Mouse (Mus musculus) kidney, embryonic 16.5 days (tissue): ENCODE data around the gene Saxo1. TPM values are rescaled to one million over a fixed set of nuclear protein-coding genes. Genes with fewer than 3 reads are reported as not detected.

ENCODE experiments used
- ATAC-seq: fragments of 200-750 bp; cut with Nextera tagmentation; 2 replicates; pipeline ENCODE4 v1.8.0; 2017; ENCODE audit warnings: moderate TSS enrichment; ENCODE audit not compliant: low FRiP score, low TSS enrichment
- H3K27ac ChIP-seq: fragments of 300-500 bp; sonication (generic); 2 replicates; pipeline ENCODE4 v1.5.1; 2014; ENCODE audit warnings: low read length
- H3K27me3 ChIP-seq: fragments of 300-500 bp; sonication (generic); 2 replicates; pipeline ENCODE4 v1.6.1; 2014; ENCODE audit warnings: low read length, control low read depth, mixed read lengths; ENCODE audit not compliant: insufficient read depth
- H3K36me3 ChIP-seq: fragments of 300-500 bp; sonication (generic); 2 replicates; pipeline ENCODE4 v1.6.1; 2014; ENCODE audit warnings: low read length, control low read depth, mixed read lengths; ENCODE audit not compliant: insufficient read depth
- H3K4me1 ChIP-seq: fragments of 300-500 bp; sonication (generic); 2 replicates; pipeline ENCODE4 v1.6.1; 2014; ENCODE audit warnings: low read length, control low read depth, mixed read lengths; ENCODE audit not compliant: insufficient read depth
- H3K4me2 ChIP-seq: fragments of 300-500 bp; sonication (generic); replicated peaks from 2 replicates; pipeline ENCODE4 v1.6.1; 2014; ENCODE audit warnings: low read depth, low read length
- H3K4me3 ChIP-seq: fragments of 300-500 bp; sonication (generic); 2 replicates; pipeline ENCODE4 v1.5.1; 2014; ENCODE audit warnings: mild to moderate bottlenecking, low read length
- H3K9ac ChIP-seq: fragments of 300-500 bp; sonication (generic); replicated peaks from 2 replicates; pipeline ENCODE4 v1.6.1; 2014; ENCODE audit warnings: low read length
- H3K9me3 ChIP-seq: fragments of 300-500 bp; sonication (generic); 2 replicates; pipeline ENCODE4 v1.6.1; 2016; ENCODE audit warnings: low read length, control low read depth
- WGBS: fragments of 180-500 bp; shearing (Covaris S2); extraction: QIAGEN DNeasy Blood & Tissue Kit; methylation state at CpG from one replicate; pipeline ENCODE4 v1.1.7; 2014; 5-methylcytosine and 5-hydroxymethylcytosine counted together
- polyA plus RNA-seq: library from polyadenylated mRNA; unstranded; fragments of >200 nt; fragmentation: Nextera tagmentation; extraction: Ambion mirVana; gene quantifications from 2 replicates; pipeline ENCODE4 v1.2.1, GENCODE M21; 2015

The Saxo1 gene
- polyA plus RNA-seq, 1 experiment from 2014 or later: 0.09 TPM

- Histone ChIP-seq H3K9ac (no peak overlapping the region), H3K4me1 (peaks cover 24% of the 10 kb centered on the region), H3K27ac (peak overlapping the region; percentile 32; the same call in 1 of the 2 replicates), H3K4me2 (no peak overlapping the region), H3K9me3 (no peaks in the 10 kb centered on the region), H3K27me3 (no peaks in the 10 kb centered on the region), H3K36me3 (no peaks in the 10 kb centered on the region), H3K4me3 (no peak overlapping the region)
- WGBS: 59% methylated on average over 9 of the region's 9 CpGs
- no peak for ATAC-seq
Observed at GRCm38 (mm10) chr4:86408421-86408820, 149.7 kb downstream of the Saxo1 start.

DNA sequence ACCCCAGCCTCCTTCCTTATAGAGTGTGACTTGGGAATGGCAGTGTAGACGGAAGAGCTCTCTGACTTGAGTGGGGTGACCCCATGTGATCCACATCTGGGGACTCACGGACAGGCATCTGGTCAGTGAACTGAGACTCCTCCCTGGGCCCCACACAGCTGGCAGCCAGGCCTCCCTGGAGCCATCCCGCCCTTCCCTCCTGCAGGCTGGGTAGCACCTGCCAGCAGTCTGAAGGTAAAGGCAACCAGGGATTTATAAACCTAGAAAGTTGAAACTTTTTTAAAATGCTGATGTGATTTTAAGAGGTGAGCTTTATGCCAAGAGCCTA is 151.0 kb downstream of the Saxo1 start:
- WGBS: 37% methylated on average over 3 of the region's 3 CpGs
- Histone ChIP-seq H3K27me3 (no peaks in the 10 kb centered on the region), H3K9me3 (no peaks in the 10 kb centered on the region), H3K36me3 (no peaks in the 10 kb centered on the region), H3K27ac (peak overlapping the region; percentile 68), H3K4me3 (no peak overlapping the region), H3K4me2 (no peak overlapping the region), H3K4me1 (peaks cover 24% of the 10 kb centered on the region), H3K9ac (no peak overlapping the region)
- ATAC-seq: peak; percentile 28; the same call in 1 of the 2 replicates

DNA sequence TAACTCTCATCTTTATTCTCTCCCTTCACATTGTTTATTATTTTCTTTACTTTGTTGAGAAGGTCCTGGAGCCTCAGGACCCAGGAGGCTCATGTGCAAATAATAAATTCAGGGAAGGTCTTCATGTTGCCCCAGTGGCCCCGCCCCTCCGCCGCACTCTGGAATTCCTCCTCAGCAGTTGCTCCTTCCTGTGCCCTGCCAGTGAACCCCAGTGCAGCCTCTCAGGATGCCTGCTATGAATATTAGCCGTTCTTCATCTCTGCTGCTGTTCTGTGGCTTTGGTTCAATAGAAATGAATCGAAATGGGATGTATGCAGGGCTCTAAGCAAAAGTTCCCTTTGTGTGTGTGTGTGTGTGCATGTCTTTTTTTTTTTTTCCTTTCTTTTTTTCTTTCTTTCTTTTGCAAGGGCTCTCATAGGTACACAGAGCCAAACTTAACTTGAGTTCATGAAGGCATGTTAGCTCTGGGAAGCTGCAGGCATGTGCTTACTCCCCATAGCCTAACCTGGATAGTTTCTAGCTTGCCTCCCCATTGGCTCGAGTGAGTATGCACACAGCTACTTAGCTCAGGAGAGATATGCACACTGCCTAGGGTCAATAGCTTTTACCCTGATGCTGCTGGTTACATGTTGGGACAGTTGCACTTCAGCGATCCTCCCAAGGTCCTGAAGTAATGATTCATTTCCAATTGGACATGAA is 151.5 kb downstream of the Saxo1 start:
- 0 out of 2 replicates have a peak overlapping the region, but pooled peaks have one; percentile 10 for H3K4me2 ChIP-seq
- H3K27ac ChIP-seq: peak overlapping the region; percentile 68
- H3K4me3 ChIP-seq: no peak overlapping the region
- peak; percentile 77 for ATAC-seq
- H3K9me3 ChIP-seq: no peaks in the 10 kb centered on the region
- WGBS: 27% methylated on average over 7 of the region's 7 CpGs
- no peak overlapping the region for H3K9ac ChIP-seq
- H3K27me3 ChIP-seq: no peaks in the 10 kb centered on the region
- H3K4me1 ChIP-seq: peaks cover 24% of the 10 kb centered on the region
- no peaks in the 10 kb centered on the region for H3K36me3 ChIP-seq

- 55% methylated on average over 3 of the region's 3 CpGs for WGBS
- Histone ChIP-seq H3K9me3 (no peaks in the 10 kb centered on the region), H3K27me3 (no peaks in the 10 kb centered on the region), H3K4me3 (no peak overlapping the region), H3K36me3 (no peaks in the 10 kb centered on the region), H3K4me2 (no peak overlapping the region), H3K4me1 (peaks cover 13% of the 10 kb centered on the region), H3K27ac (no peak overlapping the region), H3K9ac (no peak overlapping the region)
- no peak for ATAC-seq
Observed at GRCm38 (mm10) chr4:86401116-86401515, 157.0 kb downstream of the Saxo1 start.

DNA sequence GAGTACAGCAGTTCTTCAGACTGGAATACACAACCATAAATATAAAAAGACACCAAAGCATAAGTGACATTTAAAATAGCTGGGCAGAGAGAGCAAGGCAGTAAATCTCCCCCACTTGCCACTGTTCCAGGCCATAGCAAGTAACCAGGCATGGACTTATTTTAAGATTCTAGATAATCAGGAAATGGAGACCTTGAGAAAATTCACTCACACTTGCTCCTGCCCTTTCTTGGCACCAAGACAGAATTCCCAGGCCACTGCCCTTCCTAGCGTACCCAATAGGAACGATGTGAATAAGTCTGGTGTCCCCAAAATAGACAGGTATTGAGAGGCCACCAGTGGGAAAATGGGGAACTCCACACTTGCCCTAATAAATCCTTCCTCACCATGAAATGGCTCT is 160.7 kb downstream of the Saxo1 start:
- Histone ChIP-seq H3K4me2 (no peak overlapping the region), H3K4me1 (peaks cover 10% of the 10 kb centered on the region), H3K9me3 (no peaks in the 10 kb centered on the region), H3K27me3 (no peaks in the 10 kb centered on the region), H3K36me3 (no peaks in the 10 kb centered on the region), H3K27ac (peak overlapping the region; percentile 74; the same call in 1 of the 2 replicates), H3K4me3 (no peak overlapping the region), H3K9ac (no peak overlapping the region)
- 42% methylated on average over 2 of the region's 2 CpGs for WGBS
- ATAC-seq: peak; percentile 49; the same call in 1 of the 2 replicates

DNA sequence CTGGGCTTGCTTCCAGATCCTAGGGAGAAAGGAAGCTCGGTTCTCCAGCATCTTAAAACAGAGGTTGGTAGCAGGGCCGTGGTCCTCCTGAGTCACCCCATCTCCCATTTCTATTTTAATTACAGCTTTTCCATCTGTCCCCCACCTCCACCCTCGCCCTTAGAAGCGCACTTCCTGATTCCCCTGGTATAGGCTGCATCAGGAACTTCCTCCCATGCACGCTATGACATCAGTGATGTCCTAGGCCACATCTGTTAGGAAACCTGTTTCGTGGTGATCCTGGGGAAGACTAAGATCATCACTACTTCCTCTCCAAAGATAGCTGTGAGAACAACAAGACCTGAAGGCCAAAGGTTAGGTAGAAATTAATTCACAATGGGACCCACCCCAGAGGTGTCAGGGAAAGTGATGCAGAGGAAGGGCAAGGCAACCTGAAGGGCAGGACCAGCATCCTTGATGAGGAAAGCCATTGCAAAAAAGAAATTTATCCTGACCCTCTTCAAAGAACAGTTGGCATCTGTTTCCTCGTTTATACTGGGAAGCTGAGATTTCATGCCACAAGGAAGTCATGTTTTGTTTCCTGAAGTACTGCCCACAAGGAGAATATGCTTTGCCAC is 161.3 kb downstream of the Saxo1 start:
- Histone ChIP-seq H3K4me3 (no peak overlapping the region), H3K36me3 (no peaks in the 10 kb centered on the region), H3K9me3 (no peaks in the 10 kb centered on the region), H3K4me1 (peaks cover 10% of the 10 kb centered on the region), H3K27me3 (no peaks in the 10 kb centered on the region), H3K4me2 (no peak overlapping the region), H3K27ac (peak overlapping the region; percentile 72; the same call in 1 of the 2 replicates), H3K9ac (no peak overlapping the region)
- ATAC-seq: peak; percentile 76; the same call in 1 of the 2 replicates
- 74% methylated on average over 7 of the region's 7 CpGs for WGBS

DNA sequence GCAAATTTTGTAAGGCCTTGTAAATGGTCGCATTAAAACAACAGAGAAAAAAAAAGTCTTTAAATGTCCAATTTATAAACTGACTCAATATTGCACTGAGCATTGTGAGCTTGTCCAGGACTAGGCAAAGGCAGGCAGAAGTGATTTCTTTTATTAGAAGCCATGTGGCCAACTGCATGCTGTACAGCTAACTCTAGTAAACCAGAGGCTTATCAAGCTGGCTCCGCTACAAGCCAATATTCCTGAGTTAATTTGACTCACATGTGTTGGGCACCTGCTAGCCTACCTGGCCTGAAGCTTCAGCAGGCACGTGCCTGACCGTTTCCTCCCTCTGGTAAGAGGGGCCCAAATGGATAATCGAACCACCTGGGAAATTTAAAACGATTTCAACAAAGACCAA is 162.5 kb downstream of the Saxo1 start:
- Histone ChIP-seq H3K27ac (no peak overlapping the region), H3K9me3 (no peaks in the 10 kb centered on the region), H3K4me3 (no peak overlapping the region), H3K9ac (no peak overlapping the region), H3K27me3 (no peaks in the 10 kb centered on the region), H3K4me1 (peaks cover 10% of the 10 kb centered on the region), H3K36me3 (no peaks in the 10 kb centered on the region), H3K4me2 (no peak overlapping the region)
- ATAC-seq: no peak
- 72% methylated on average over 6 of the region's 6 CpGs for WGBS

Other genes with a start within 250 kb of the Saxo1 start
- gene Rraga, start 17.3 kb upstream of the Saxo1 start, polyA plus RNA-seq: 109 and 121 TPM in 2 replicates
- gene Haus6, start 53.7 kb upstream of the Saxo1 start, polyA plus RNA-seq: 16.0 and 19.1 TPM in 2 replicates
- 68.9 and 77.0 TPM in 2 replicates for gene Plin2, start 111.7 kb upstream of the Saxo1 start, polyA plus RNA-seq
- gene Dennd4c, start 190.2 kb upstream of the Saxo1 start, polyA plus RNA-seq: 6.5 and 7.6 TPM in 2 replicates